Comparison of ENCODE assay signal across 14 mouse cellular contexts in genomic region chr3:129552370-129552769, GRCm38 (mm10). TPM values are rescaled to one million over a fixed set of nuclear protein-coding genes. Genes with fewer than 3 reads are reported as not detected.
A peak's percentile ranks its signal among the peaks of the same experiment; 100 is the strongest.
DNase-seq lines count a peak whose midpoint lies in the region; ATAC-seq lines count a peak whose summit lies in the region.
"Had no signal": no experiment of that assay in that cellular context is flagged by ENCODE, and none has a peak within 500 bp of the region (broad histone marks: within the 10 kb centered on the region; RNA-seq: fewer than 3 reads in every experiment).

No protein-coding gene starts in this region.

- no peaks in the 10 kb centered on the region for H3K27me3 ChIP-seq in midbrain, embryonic 15.5 days (replicated peaks)
- H3K27me3 ChIP-seq in midbrain, embryonic 13.5 days, result no peaks in the 10 kb centered on the region
- H3K27me3 ChIP-seq in splenic B cell, adult 2 months (ENCODE audit: control insufficient read depth, insufficient read depth, low read length, poor library complexity, severe bottlenecking), result no peaks in the 10 kb centered on the region
- H3K27me3 ChIP-seq: embryonic facial prominence, embryonic 15.5 days had no signal

- no peaks in the 10 kb centered on the region for H3K9me3 ChIP-seq in midbrain, embryonic 15.5 days
- H3K9me3 ChIP-seq in midbrain, embryonic 13.5 days, result no peaks in the 10 kb centered on the region
- H3K9me3 ChIP-seq: embryonic facial prominence, embryonic 15.5 days; G1E had no signal

- no peak overlapping the region for H3K27ac ChIP-seq in midbrain, embryonic 15.5 days
- no peak overlapping the region for H3K27ac ChIP-seq in midbrain, embryonic 13.5 days
- H3K27ac ChIP-seq: embryonic facial prominence, embryonic 15.5 days; hindbrain, postnatal 0 days had no signal

- H3K36me3 ChIP-seq in midbrain, embryonic 15.5 days (replicated peaks), result no peaks in the 10 kb centered on the region
- no peaks in the 10 kb centered on the region for H3K36me3 ChIP-seq in midbrain, embryonic 13.5 days
- H3K36me3 ChIP-seq in splenic B cell, adult 2 months (ENCODE audit: control insufficient read depth, insufficient read depth, low read length, poor library complexity, severe bottlenecking), result no peaks in the 10 kb centered on the region
- H3K36me3 ChIP-seq: embryonic facial prominence, embryonic 15.5 days had no signal

- WGBS in midbrain, embryonic 15.5 days, result 78% methylated on average over 6 of the region's 6 CpGs
- 73% methylated on average over 6 of the region's 6 CpGs for WGBS in midbrain, embryonic 13.5 days

- ATAC-seq in midbrain, embryonic 15.5 days (replicated peaks), result peak; percentile 55; the same call in 1 of the 2 replicates
- no peak for ATAC-seq in midbrain, embryonic 13.5 days
- peak; percentile 29 to 39; a peak in 2 of 4 replicates for ATAC-seq in hematopoietic stem cell, adult 5-6 weeks (replicated peaks in 1 of 2; ENCODE audit: insufficient read depth in 1 of 2, low FRiP score in 2 of 2, low TSS enrichment in 1 of 2, low read depth in 1 of 2, poor library complexity in 2 of 2, severe bottlenecking in 2 of 2)
- ATAC-seq: forebrain, embryonic 16.5 days; hindbrain, postnatal 0 days had no signal

- no peaks in the 10 kb centered on the region for H3K4me1 ChIP-seq in midbrain, embryonic 15.5 days
- H3K4me1 ChIP-seq in midbrain, embryonic 13.5 days (replicated peaks), result peaks cover 25% of the 10 kb centered on the region

- no peak overlapping the region for H3K4me2 ChIP-seq in midbrain, embryonic 15.5 days
- no peak overlapping the region for H3K4me2 ChIP-seq in midbrain, embryonic 13.5 days (replicated peaks)
- H3K4me2 ChIP-seq: embryonic facial prominence, embryonic 15.5 days; midbrain, embryonic 11.5 days had no signal

- no peak overlapping the region for H3K9ac ChIP-seq in midbrain, embryonic 15.5 days
- no peak overlapping the region for H3K9ac ChIP-seq in midbrain, embryonic 13.5 days (replicated peaks)
- H3K9ac ChIP-seq: embryonic facial prominence, embryonic 15.5 days had no signal

- peak; percentile 21 for DNase-seq in splenic B cell, adult 2 months (ENCODE audit: low read depth, low spot score)
- DNase-seq in gastrocnemius, adult 8-10 months (ENCODE audit: low spot score in 2 of 2), result no peak
- no peak for DNase-seq in right cerebral cortex, postnatal 14 days
- DNase-seq in cerebellum, postnatal 14 days, result no peak
- DNase-seq: lung, adult 2 months; right cerebral cortex, postnatal 25 days had no signal

- no peak overlapping the region for H3K4me3 ChIP-seq in midbrain, embryonic 15.5 days
- no peak overlapping the region for H3K4me3 ChIP-seq in midbrain, embryonic 13.5 days (replicated peaks)
- H3K4me3 ChIP-seq: embryonic facial prominence, embryonic 15.5 days had no signal

RNA-seq across cellular contexts. Expression of gene Elovl6, which starts 20.2 kb away (rescaled TPM):
- polyA plus RNA-seq in midbrain, embryonic 15.5 days (2015; fragmentation: Nextera tagmentation; extraction: Ambion mirVana), result 37.5 and 38.6 TPM in 2 replicates
- polyA plus RNA-seq in midbrain, embryonic 13.5 days (2015; fragmentation: Nextera tagmentation; extraction: Ambion mirVana), result 31.2 and 33.6 TPM in 2 replicates
- 24.1 and 26.6 TPM in 2 replicates for total RNA-seq in hematopoietic stem cell, adult 5-6 weeks (2017)
- total RNA-seq in gastrocnemius, adult 8-10 months (2022), result under 1 TPM; 0.19 to 0.75 (median 0.31) TPM

Comparison
In these comparisons a context has a peak if more than half of its experiments do, and no peak if none do; other contexts are left out.
1. RNA of gene Elovl6, which starts 20.2 kb away (total RNA-seq): 24.1 to 26.6 TPM in hematopoietic stem cell, adult 5-6 weeks; 0.19 to 0.75 TPM in gastrocnemius, adult 8-10 months; every median in the first group is over 10 times any median in the second.